ENCODE assay signal across 8 mouse cellular contexts in the genomic region with DNA sequence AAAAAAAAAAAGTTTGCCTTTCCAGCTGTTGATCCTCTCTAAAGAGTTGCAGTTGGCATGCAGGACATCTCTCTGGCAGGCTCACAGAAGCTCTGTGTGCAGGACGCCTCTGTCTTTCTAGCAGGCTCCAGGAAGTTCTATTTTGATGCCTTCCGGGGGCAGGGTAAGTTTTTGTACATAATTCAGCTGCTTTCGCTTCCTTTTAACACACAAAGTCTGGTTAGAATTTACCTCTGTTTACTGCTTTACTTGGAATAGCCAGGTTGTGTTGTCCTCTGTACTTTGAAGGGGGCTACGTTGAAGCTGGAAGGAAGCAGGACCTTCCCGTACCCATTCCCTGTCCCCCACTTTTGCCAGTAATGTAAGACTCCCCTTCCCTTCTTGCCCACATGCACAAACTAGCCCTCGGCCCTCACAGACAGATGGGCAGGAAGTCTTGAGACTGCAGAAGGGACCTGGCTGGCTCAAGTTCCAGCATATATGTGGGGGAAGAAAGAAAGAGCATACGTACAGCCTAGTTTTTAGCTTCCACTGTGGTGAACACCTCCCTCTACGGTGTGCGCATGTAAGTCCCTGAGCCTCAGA.
DNase-seq lines count a peak whose midpoint lies in the region; ATAC-seq lines count a peak whose summit lies in the region.

No protein-coding gene starts in this region.

- no peak for ATAC-seq in heart, embryonic 12.5 days (ENCODE audit: insufficient number of reproducible peaks, low FRiP score)
- ATAC-seq in liver, embryonic 12.5 days: no peak
- no peak for ATAC-seq in midbrain, embryonic 15.5 days (replicated peaks)
- no peak for ATAC-seq in hindbrain, embryonic 14.5 days (ENCODE audit: low FRiP score)

- intact Hi-C loops in heart, postnatal 14 days (cut with DNase I): no loop called here

- DNase-seq in heart, adult 18-20 months: peak; percentile 60 to 80
- peak; percentile 31 to 52 for DNase-seq in heart, postnatal 14 days
- DNase-seq in spleen, postnatal 10 days (ENCODE audit: low spot score in 2 of 2): peak; percentile 16 to 44
- no peak for DNase-seq in embryo, embryonic 11 days
- DNase-seq in hindbrain, embryonic 14.5 days (ENCODE audit: low spot score): no peak

- H3K4me1 ChIP-seq in heart, embryonic 12.5 days (replicated peaks): peaks cover 17% of the 10 kb centered on the region
- 0 out of 2 replicates have a peak, but pooled peaks cover 12% of the 10 kb centered on the region for H3K4me1 ChIP-seq in liver, embryonic 12.5 days
- peaks cover 21% of the 10 kb centered on the region for H3K4me1 ChIP-seq in midbrain, embryonic 15.5 days
- H3K4me1 ChIP-seq in hindbrain, embryonic 14.5 days (replicated peaks; ENCODE audit: control insufficient read depth, insufficient read depth, low read length): peaks cover 25% of the 10 kb centered on the region

- no peak overlapping the region for H3K4me2 ChIP-seq in heart, embryonic 12.5 days
- no peak overlapping the region for H3K4me2 ChIP-seq in liver, embryonic 12.5 days
- no peak overlapping the region for H3K4me2 ChIP-seq in midbrain, embryonic 15.5 days
- no peak overlapping the region for H3K4me2 ChIP-seq in hindbrain, embryonic 14.5 days (replicated peaks)

- H3K4me3 ChIP-seq in heart, embryonic 12.5 days: no peak overlapping the region
- no peak overlapping the region for H3K4me3 ChIP-seq in liver, embryonic 12.5 days
- H3K4me3 ChIP-seq in midbrain, embryonic 15.5 days: no peak overlapping the region
- no peak overlapping the region for H3K4me3 ChIP-seq in hindbrain, embryonic 14.5 days (replicated peaks; ENCODE audit: low read length)

- no peak overlapping the region for H3K9ac ChIP-seq in heart, embryonic 12.5 days
- no peak overlapping the region for H3K9ac ChIP-seq in liver, embryonic 12.5 days
- H3K9ac ChIP-seq in midbrain, embryonic 15.5 days: no peak overlapping the region
- H3K9ac ChIP-seq in hindbrain, embryonic 14.5 days: no peak overlapping the region

- H3K36me3 ChIP-seq in heart, embryonic 12.5 days: no peaks in the 10 kb centered on the region
- H3K36me3 ChIP-seq in liver, embryonic 12.5 days: no peaks in the 10 kb centered on the region
- no peaks in the 10 kb centered on the region for H3K36me3 ChIP-seq in midbrain, embryonic 15.5 days (replicated peaks)
- no peaks in the 10 kb centered on the region for H3K36me3 ChIP-seq in hindbrain, embryonic 14.5 days (replicated peaks; ENCODE audit: control insufficient read depth, insufficient read depth)

- H3K9me3 ChIP-seq in heart, embryonic 12.5 days (replicated peaks): no peaks in the 10 kb centered on the region
- H3K9me3 ChIP-seq in liver, embryonic 12.5 days (replicated peaks): no peaks in the 10 kb centered on the region
- no peaks in the 10 kb centered on the region for H3K9me3 ChIP-seq in midbrain, embryonic 15.5 days
- H3K9me3 ChIP-seq in hindbrain, embryonic 14.5 days (ENCODE audit: control insufficient read depth, low read length): no peaks in the 10 kb centered on the region

- WGBS in heart, embryonic 12.5 days: 73% methylated on average over 9 of the region's 9 CpGs
- WGBS in liver, embryonic 12.5 days (ENCODE audit: insufficient replicate concordance): 53% methylated on average over 9 of the region's 9 CpGs
- WGBS in midbrain, embryonic 15.5 days: 85% methylated on average over 9 of the region's 9 CpGs
- WGBS in hindbrain, embryonic 14.5 days: 91% methylated on average over 9 of the region's 9 CpGs

- no peaks in the 10 kb centered on the region for H3K27me3 ChIP-seq in heart, embryonic 12.5 days (replicated peaks)
- no peaks in the 10 kb centered on the region for H3K27me3 ChIP-seq in liver, embryonic 12.5 days (replicated peaks)
- no peaks in the 10 kb centered on the region for H3K27me3 ChIP-seq in midbrain, embryonic 15.5 days (replicated peaks)
- H3K27me3 ChIP-seq in hindbrain, embryonic 14.5 days (ENCODE audit: control insufficient read depth, insufficient read depth, low read length): no peaks in the 10 kb centered on the region

- no peak overlapping the region for H3K27ac ChIP-seq in heart, embryonic 12.5 days (ENCODE audit: poor library complexity, severe bottlenecking)
- H3K27ac ChIP-seq in liver, embryonic 12.5 days: peak overlapping the region; percentile 41; the same call in 1 of the 2 replicates
- H3K27ac ChIP-seq in midbrain, embryonic 15.5 days: no peak overlapping the region
- H3K27ac ChIP-seq in hindbrain, embryonic 14.5 days: no peak overlapping the region

Comparison
In these comparisons a context has a peak if more than half of its experiments do, and no peak if none do; other contexts are left out.
1. DNase-seq: peak in heart, adult 18-20 months (2 of 2), heart, postnatal 14 days (2 of 2) and spleen, postnatal 10 days (2 of 2); none in embryo, embryonic 11 days (single experiment) and hindbrain, embryonic 14.5 days (single experiment).